Mouse (Mus musculus) frontal cortex, adult (tissue): Measurements from ENCODE around the gene Vezt.

ENCODE experiments used
- ATAC-seq: cut with Nextera tagmentation; 2 replicates; pipeline ENCODE4 v1.9.2; 2017; ENCODE audit warnings: mild to moderate bottlenecking, moderate library complexity, mixed read lengths; ENCODE audit not compliant: low TSS enrichment

Vezt gene

GRCm38 (mm10) chr10:94038366-94039260 lies 3.0 kb upstream of the Vezt start:
- no peak for ATAC-seq

GRCm38 (mm10) chr10:94037596-94037995 lies 2.0 kb upstream of the Vezt start:
- ATAC-seq, result no peak

- no peak for ATAC-seq
Observed at GRCm38 (mm10) chr10:94037196-94037595, 1.6 kb upstream of the Vezt start.

- ATAC-seq, result peak; percentile 38; the same call in 1 of the 2 replicates
Observed at GRCm38 (mm10) chr10:94036375-94036758, 750 bp upstream of the Vezt start.

GRCm38 (mm10) chr10:94034876-94035657 lies 550 bp downstream of the Vezt start:
- peak; percentile 36 for ATAC-seq

- no peak for ATAC-seq
Observed at GRCm38 (mm10) chr10:94031164-94031563, 4.5 kb downstream of the Vezt start.

- ATAC-seq, result no peak
Observed at GRCm38 (mm10) chr10:94028493-94028892, 7.1 kb downstream of the Vezt start.

GRCm38 (mm10) chr10:94025079-94025478 lies 10.5 kb downstream of the Vezt start:
- no peak for ATAC-seq

- ATAC-seq, result no peak
Observed at GRCm38 (mm10) chr10:94021059-94021458, 14.6 kb downstream of the Vezt start.

- ATAC-seq, result no peak
Observed at GRCm38 (mm10) chr10:94020587-94020986, 15.0 kb downstream of the Vezt start.

- ATAC-seq, result no peak
Observed at GRCm38 (mm10) chr10:94017455-94017854, 18.2 kb downstream of the Vezt start.

- ATAC-seq, result peak; percentile 67
Observed at GRCm38 (mm10) chr10:94014200-94014599, 21.4 kb downstream of the Vezt start.

GRCm38 (mm10) chr10:94013196-94013595 lies 22.4 kb downstream of the Vezt start:
- ATAC-seq, result peak; percentile 82

GRCm38 (mm10) chr10:94011024-94011423 lies 24.6 kb downstream of the Vezt start:
- ATAC-seq, result no peak

GRCm38 (mm10) chr10:94009991-94010679 lies 25.5 kb downstream of the Vezt start:
- no peak for ATAC-seq

GRCm38 (mm10) chr10:94008356-94008755 lies 27.3 kb downstream of the Vezt start:
- no peak for ATAC-seq

GRCm38 (mm10) chr10:94000223-94000622 lies 35.4 kb downstream of the Vezt start:
- no peak for ATAC-seq

GRCm38 (mm10) chr10:93999357-93999756 lies 36.3 kb downstream of the Vezt start:
- no peak for ATAC-seq

- ATAC-seq, result no peak
Observed at GRCm38 (mm10) chr10:93995100-93995499, 40.5 kb downstream of the Vezt start.

- no peak for ATAC-seq
Observed at GRCm38 (mm10) chr10:93994136-93994535, 41.5 kb downstream of the Vezt start.

- ATAC-seq, result peak; percentile 20; the same call in 1 of the 2 replicates
Observed at GRCm38 (mm10) chr10:93985357-93985756, 50.3 kb downstream of the Vezt start.

GRCm38 (mm10) chr10:93969306-93969705 lies 66.3 kb downstream of the Vezt start:
- no peak for ATAC-seq
